Mouse (Mus musculus): Measurements from ENCODE around the gene Cnot11. TPM values are rescaled to one million over a fixed set of nuclear protein-coding genes. Genes with fewer than 3 reads are reported as not detected.

The Cnot11 gene
- polyA plus RNA-seq, 1 experiment = 73.3 TPM

DNA sequence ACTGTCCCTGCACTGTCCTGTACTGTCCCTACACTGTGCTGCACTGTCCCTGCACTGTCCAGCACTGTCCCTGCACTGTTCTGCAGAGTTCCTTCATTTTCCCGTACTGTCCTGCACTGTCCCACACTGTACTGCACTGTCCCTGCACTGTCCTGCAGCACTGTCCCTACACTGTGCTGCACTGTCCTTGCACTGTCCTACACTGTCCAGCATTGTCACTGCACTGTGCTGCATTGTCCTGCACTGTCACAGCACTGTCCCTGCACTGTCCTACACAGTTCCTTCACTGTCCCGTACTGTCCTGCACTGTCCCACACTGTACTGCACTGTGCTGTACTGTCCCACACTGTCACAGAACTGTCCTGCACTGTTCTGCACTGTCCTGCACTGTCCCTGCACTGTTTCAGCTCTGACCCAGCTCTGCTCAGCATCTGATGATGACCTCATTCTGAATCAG is 35.3 kb upstream of the Cnot11 start:
- no peaks in the 10 kb centered on the region; the same call in none of the 2 replicates for H3K9me3 ChIP-seq (replicated peaks; ENCODE audit: control insufficient read depth, insufficient read depth, low read length, poor library complexity, severe bottlenecking)
- H3K4me1 ChIP-seq (ENCODE audit: control insufficient read depth, insufficient read depth, low read length) = no peaks in the 10 kb centered on the region
- H3K27ac ChIP-seq (ENCODE audit: insufficient read depth, low read length) = no peak overlapping the region
- H3K4me3 ChIP-seq (ENCODE audit: low read depth, low read length) = no peak overlapping the region
- no peaks in the 10 kb centered on the region for H3K36me3 ChIP-seq (ENCODE audit: control insufficient read depth, insufficient read depth, low read length, poor library complexity, severe bottlenecking)
- H3K9ac ChIP-seq (ENCODE audit: low read depth, poor library complexity, severe bottlenecking) = no peak overlapping the region
- TF ChIP-seq EP300 (IDR thresholded peaks at IDR 0.05; ENCODE audit: insufficient read depth, low read depth, low read length) (no peak), CTCF (IDR thresholded peaks at IDR 0.05; ENCODE audit: low read depth, low read length) (no peak), POLR2A (IDR thresholded peaks at IDR 0.05; ENCODE audit: insufficient read depth, low read length) (no peak)
- no peaks in the 10 kb centered on the region for H3K27me3 ChIP-seq (ENCODE audit: control insufficient read depth, insufficient read depth, low read length, poor library complexity, severe bottlenecking)

DNA sequence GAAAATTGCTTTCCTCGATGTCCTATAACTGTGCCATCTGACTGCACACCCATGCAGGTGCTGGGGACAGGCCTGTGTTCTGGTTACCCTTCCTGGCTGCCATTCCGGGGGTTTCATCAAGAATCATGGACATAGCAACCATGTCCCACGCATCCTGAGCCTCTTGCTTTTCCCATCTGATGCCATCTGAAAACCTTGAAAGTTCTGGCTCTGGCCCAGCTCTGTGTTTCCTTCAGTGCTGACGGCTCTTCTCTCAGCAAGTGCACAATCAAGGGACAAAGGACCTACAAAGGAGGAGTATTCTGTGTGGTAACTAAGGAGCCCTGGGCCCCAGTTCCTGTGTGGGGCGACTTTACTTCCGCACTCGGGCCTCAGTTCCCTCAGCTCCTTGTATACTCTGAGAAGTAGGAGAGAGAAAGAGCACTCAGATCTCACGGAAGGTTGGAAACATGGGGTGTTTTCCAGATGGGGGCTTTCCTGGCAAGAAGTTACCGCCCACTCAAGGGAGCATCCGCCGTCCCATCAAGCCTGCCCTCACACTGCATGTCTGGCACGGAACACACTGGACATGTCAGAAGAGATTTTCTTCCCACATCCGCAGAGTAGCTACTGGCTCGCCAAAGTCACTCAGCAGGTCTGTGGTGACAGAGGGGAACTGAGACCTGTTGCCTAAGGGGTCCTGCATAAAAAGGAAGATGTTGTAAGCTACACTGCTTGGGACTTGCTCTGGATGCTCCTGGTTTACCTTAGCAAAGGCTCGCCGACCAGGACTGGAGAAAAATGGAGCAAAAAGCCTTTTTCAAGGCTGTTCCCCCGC is 31.8 kb upstream of the Cnot11 start:
- H3K9ac ChIP-seq (ENCODE audit: low read depth, poor library complexity, severe bottlenecking) = no peak overlapping the region
- TF ChIP-seq EP300 (IDR thresholded peaks at IDR 0.05; ENCODE audit: insufficient read depth, low read depth, low read length) (no peak), CTCF (IDR thresholded peaks at IDR 0.05; ENCODE audit: low read depth, low read length) (no peak), POLR2A (IDR thresholded peaks at IDR 0.05; ENCODE audit: insufficient read depth, low read length) (no peak)

DNA sequence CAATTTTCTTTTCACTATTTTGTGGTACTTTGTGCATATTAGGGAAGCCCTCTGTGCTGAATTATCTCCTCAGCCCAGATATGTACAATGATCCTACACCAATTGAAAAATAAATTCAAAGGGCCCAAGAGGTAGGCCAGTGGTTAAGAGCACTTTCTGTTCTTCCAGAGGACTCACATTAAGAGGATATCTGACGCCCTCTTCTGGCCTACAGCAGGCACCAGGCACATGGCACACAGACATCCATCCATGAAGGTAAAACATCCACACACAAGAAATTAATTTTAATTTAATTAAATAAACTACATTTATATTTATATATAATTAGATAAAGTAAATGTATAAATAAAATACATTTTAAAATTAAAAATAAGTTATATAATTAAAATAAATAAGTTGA is 30.5 kb upstream of the Cnot11 start:
- no peak overlapping the region for H3K4me3 ChIP-seq (ENCODE audit: low read depth, low read length)
- H3K36me3 ChIP-seq (ENCODE audit: control insufficient read depth, insufficient read depth, low read length, poor library complexity, severe bottlenecking) = no peaks in the 10 kb centered on the region
- no peak overlapping the region for H3K27ac ChIP-seq (ENCODE audit: insufficient read depth, low read length)
- no peak overlapping the region for H3K9ac ChIP-seq (ENCODE audit: low read depth, poor library complexity, severe bottlenecking)
- H3K27me3 ChIP-seq (ENCODE audit: control insufficient read depth, insufficient read depth, low read length, poor library complexity, severe bottlenecking) = no peaks in the 10 kb centered on the region
- no peaks in the 10 kb centered on the region for H3K9me3 ChIP-seq (replicated peaks; ENCODE audit: control insufficient read depth, insufficient read depth, low read length, poor library complexity, severe bottlenecking)
- TF ChIP-seq POLR2A (IDR thresholded peaks at IDR 0.05; ENCODE audit: insufficient read depth, low read length) = no peak
- TF ChIP-seq CTCF (IDR thresholded peaks at IDR 0.05; ENCODE audit: low read depth, low read length) = peak; percentile 62
- H3K4me1 ChIP-seq (ENCODE audit: control insufficient read depth, insufficient read depth, low read length) = no peaks in the 10 kb centered on the region

More for the DNA sequence above, 31.8 kb upstream of the Cnot11 start:
- Histone ChIP-seq H3K4me3 (ENCODE audit: low read depth, low read length) (no peak overlapping the region), H3K27me3 (ENCODE audit: control insufficient read depth, insufficient read depth, low read length, poor library complexity, severe bottlenecking) (no peaks in the 10 kb centered on the region), H3K36me3 (ENCODE audit: control insufficient read depth, insufficient read depth, low read length, poor library complexity, severe bottlenecking) (no peaks in the 10 kb centered on the region), H3K9me3 (replicated peaks; ENCODE audit: control insufficient read depth, insufficient read depth, low read length, poor library complexity, severe bottlenecking) (no peaks in the 10 kb centered on the region), H3K27ac (ENCODE audit: insufficient read depth, low read length) (no peak overlapping the region), H3K4me1 (ENCODE audit: control insufficient read depth, insufficient read depth, low read length) (no peaks in the 10 kb centered on the region)

DNA sequence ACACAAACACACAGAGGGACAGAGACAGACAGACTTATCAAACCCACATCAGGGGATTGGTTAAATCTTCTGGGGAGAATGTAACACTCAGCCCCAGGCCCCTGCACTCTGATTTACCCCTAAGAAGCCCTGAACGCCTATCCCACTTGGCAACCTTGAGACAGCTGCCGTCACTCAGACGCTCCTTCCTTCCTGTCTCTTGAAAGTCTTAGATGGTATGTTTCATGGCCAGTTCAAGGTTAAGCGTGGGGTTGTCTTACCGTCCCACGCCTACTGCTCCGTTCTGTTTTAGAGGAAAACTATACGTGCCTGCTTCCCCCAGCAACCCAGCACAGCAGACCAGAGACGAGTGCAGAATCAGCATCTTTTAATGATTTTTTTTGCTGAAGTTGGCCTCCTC is 29.2 kb upstream of the Cnot11 start:
- Histone ChIP-seq H3K36me3 (ENCODE audit: control insufficient read depth, insufficient read depth, low read length, poor library complexity, severe bottlenecking) (no peaks in the 10 kb centered on the region), H3K4me3 (ENCODE audit: low read depth, low read length) (no peak overlapping the region), H3K9ac (ENCODE audit: low read depth, poor library complexity, severe bottlenecking) (no peak overlapping the region), H3K27me3 (ENCODE audit: control insufficient read depth, insufficient read depth, low read length, poor library complexity, severe bottlenecking) (no peaks in the 10 kb centered on the region), H3K27ac (ENCODE audit: insufficient read depth, low read length) (no peak overlapping the region), H3K9me3 (replicated peaks; ENCODE audit: control insufficient read depth, insufficient read depth, low read length, poor library complexity, severe bottlenecking) (no peaks in the 10 kb centered on the region), H3K4me1 (ENCODE audit: control insufficient read depth, insufficient read depth, low read length) (no peaks in the 10 kb centered on the region)
- no peak for TF ChIP-seq POLR2A (IDR thresholded peaks at IDR 0.05; ENCODE audit: insufficient read depth, low read length)

- no peaks in the 10 kb centered on the region for H3K27me3 ChIP-seq (ENCODE audit: control insufficient read depth, insufficient read depth, low read length, poor library complexity, severe bottlenecking)
- no peaks in the 10 kb centered on the region for H3K9me3 ChIP-seq (replicated peaks; ENCODE audit: control insufficient read depth, insufficient read depth, low read length, poor library complexity, severe bottlenecking)
- TF ChIP-seq POLR2A (IDR thresholded peaks at IDR 0.05; ENCODE audit: insufficient read depth, low read length) (no peak), EP300 (IDR thresholded peaks at IDR 0.05; ENCODE audit: insufficient read depth, low read depth, low read length) (no peak), CTCF (IDR thresholded peaks at IDR 0.05; ENCODE audit: low read depth, low read length) (no peak)
- no peaks in the 10 kb centered on the region for H3K4me1 ChIP-seq (ENCODE audit: control insufficient read depth, insufficient read depth, low read length)
- H3K36me3 ChIP-seq (ENCODE audit: control insufficient read depth, insufficient read depth, low read length, poor library complexity, severe bottlenecking) = no peaks in the 10 kb centered on the region
- no peak overlapping the region for H3K4me3 ChIP-seq (ENCODE audit: low read depth, low read length)
- no peak overlapping the region for H3K27ac ChIP-seq (ENCODE audit: insufficient read depth, low read length)
- H3K9ac ChIP-seq (ENCODE audit: low read depth, poor library complexity, severe bottlenecking) = no peak overlapping the region
Observed at GRCm38 (mm10) chr1:39511775-39512174, 23.0 kb upstream of the Cnot11 start.

DNA sequence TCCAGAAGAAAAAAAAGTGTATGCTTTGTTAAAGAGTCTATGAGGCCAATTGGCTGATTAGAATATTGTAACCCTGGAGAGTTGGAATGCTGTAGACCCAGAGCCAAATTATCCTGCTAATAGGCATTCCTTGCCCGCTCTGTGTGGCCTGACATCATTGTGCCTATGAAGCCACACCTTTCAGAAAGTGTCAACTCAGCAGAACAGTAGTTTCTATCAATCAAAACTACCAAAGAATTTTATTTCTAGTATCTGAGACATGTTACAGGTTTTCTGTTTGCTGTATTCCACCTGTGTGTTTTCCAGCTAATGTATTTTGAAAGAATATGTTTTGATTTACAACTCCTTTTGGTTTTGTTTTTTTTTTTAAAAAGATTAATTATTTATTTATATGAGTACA is 22.6 kb upstream of the Cnot11 start:
- no peak overlapping the region for H3K4me3 ChIP-seq (ENCODE audit: low read depth, low read length)
- TF ChIP-seq CTCF (IDR thresholded peaks at IDR 0.05; ENCODE audit: low read depth, low read length) (no peak), EP300 (IDR thresholded peaks at IDR 0.05; ENCODE audit: insufficient read depth, low read depth, low read length) (no peak), POLR2A (IDR thresholded peaks at IDR 0.05; ENCODE audit: insufficient read depth, low read length) (no peak)

More for the DNA sequence above, 22.6 kb upstream of the Cnot11 start:
- H3K9ac ChIP-seq (ENCODE audit: low read depth, poor library complexity, severe bottlenecking) = no peak overlapping the region
- no peaks in the 10 kb centered on the region for H3K27me3 ChIP-seq (ENCODE audit: control insufficient read depth, insufficient read depth, low read length, poor library complexity, severe bottlenecking)
- no peaks in the 10 kb centered on the region for H3K9me3 ChIP-seq (replicated peaks; ENCODE audit: control insufficient read depth, insufficient read depth, low read length, poor library complexity, severe bottlenecking)
- no peaks in the 10 kb centered on the region for H3K36me3 ChIP-seq (ENCODE audit: control insufficient read depth, insufficient read depth, low read length, poor library complexity, severe bottlenecking)
- no peaks in the 10 kb centered on the region for H3K4me1 ChIP-seq (ENCODE audit: control insufficient read depth, insufficient read depth, low read length)
- no peak overlapping the region for H3K27ac ChIP-seq (ENCODE audit: insufficient read depth, low read length)

Data from ES-Bruce4 (cell line).